Mouse (Mus musculus) intestine, embryonic 16.5 days (tissue): ENCODE data around the gene Gse1. TPM values are rescaled to one million over a fixed set of nuclear protein-coding genes. Genes with fewer than 3 reads are reported as not detected.
A peak's percentile ranks its signal among the peaks of the same experiment; 100 is the strongest.

Experiments used
- ATAC-seq: fragments of 200-750 bp; cut with Nextera tagmentation; 2 replicates; pipeline ENCODE4 v1.8.0; 2017; ENCODE audit warnings: moderate TSS enrichment, moderate library complexity
- H3K27ac ChIP-seq: fragments of 300-500 bp; sonication (generic); 2 replicates; pipeline ENCODE4 v1.5.1; 2014; ENCODE audit warnings: mild to moderate bottlenecking, low read length
- H3K27me3 ChIP-seq: fragments of 300-500 bp; sonication (generic); replicated peaks from 2 replicates; pipeline ENCODE4 v1.6.1; 2014; ENCODE audit warnings: low read length, control low read depth, mixed read lengths; ENCODE audit not compliant: control insufficient read depth, insufficient read depth
- H3K36me3 ChIP-seq: fragments of 300-500 bp; sonication (generic); 2 replicates; pipeline ENCODE4 v1.6.1; 2014; ENCODE audit warnings: low read length, control low read depth; ENCODE audit not compliant: control insufficient read depth, insufficient read depth
- H3K4me1 ChIP-seq: fragments of 300-500 bp; sonication (generic); 2 replicates; pipeline ENCODE4 v1.6.1; 2014; ENCODE audit warnings: low read length, control low read depth, mixed read lengths; ENCODE audit not compliant: control insufficient read depth, insufficient read depth
- H3K4me2 ChIP-seq: fragments of 300-500 bp; sonication (generic); 2 replicates; pipeline ENCODE4 v1.6.1; 2014; ENCODE audit warnings: low read depth, low read length, control low read depth
- H3K4me3 ChIP-seq: fragments of 300-500 bp; sonication (generic); 2 replicates; pipeline ENCODE4 v1.5.1; 2014; ENCODE audit warnings: mild to moderate bottlenecking, low read length
- H3K9ac ChIP-seq: fragments of 300-500 bp; sonication (generic); 2 replicates; pipeline ENCODE4 v1.6.1; 2014; ENCODE audit warnings: low read depth, low read length
- H3K9me3 ChIP-seq: fragments of 300-500 bp; sonication (generic); 2 replicates; pipeline ENCODE4 v1.6.1; 2016; ENCODE audit warnings: low read length, control low read depth; ENCODE audit not compliant: control insufficient read depth
- WGBS: fragments of 180-500 bp; shearing (Covaris S2); extraction: QIAGEN DNeasy Blood & Tissue Kit; methylation state at CpG from one replicate; pipeline ENCODE4 v1.1.7; 2014; 5-methylcytosine and 5-hydroxymethylcytosine counted together
- polyA plus RNA-seq: library from polyadenylated mRNA; unstranded; fragments of >200 nt; fragmentation: Nextera tagmentation; extraction: Ambion mirVana; gene quantifications from 2 replicates; pipeline ENCODE4 v1.2.1, GENCODE M21; 2015

Gene Gse1
- polyA plus RNA-seq, 1 experiment from 2014 or later, result 7.3 TPM

GRCm38 (mm10) chr8:120230715-120231614 lies 2.7 kb downstream of the Gse1 start:
- H3K4me3 ChIP-seq, result peak overlapping the region; percentile 65
- H3K9ac ChIP-seq, result peak overlapping the region; percentile 74
- H3K27ac ChIP-seq, result no peak overlapping the region; the same call in 1 of the 2 replicates
- H3K36me3 ChIP-seq, result no peaks in the 10 kb centered on the region
- WGBS, result 37% methylated on average over 18 of the region's 18 CpGs
- H3K4me1 ChIP-seq, result peaks cover 79% of the 10 kb centered on the region
- H3K27me3 ChIP-seq, result peaks cover 21% of the 10 kb centered on the region; the same call in 1 of the 2 replicates
- H3K4me2 ChIP-seq, result peak overlapping the region; percentile 97
- ATAC-seq, result no peak
- no peaks in the 10 kb centered on the region for H3K9me3 ChIP-seq

- no peak for ATAC-seq
- peaks cover 72% of the 10 kb centered on the region for H3K4me1 ChIP-seq
- peaks cover 21% of the 10 kb centered on the region; the same call in 1 of the 2 replicates for H3K27me3 ChIP-seq
- peak overlapping the region; percentile 48 for H3K9ac ChIP-seq
- H3K4me2 ChIP-seq, result peak overlapping the region; percentile 97
- peak overlapping the region; percentile 65 for H3K4me3 ChIP-seq
- H3K36me3 ChIP-seq, result no peaks in the 10 kb centered on the region
- H3K9me3 ChIP-seq, result no peaks in the 10 kb centered on the region
- WGBS, result 63% methylated on average over 3 of the region's 3 CpGs
- H3K27ac ChIP-seq, result no peak overlapping the region; the same call in 1 of the 2 replicates
These were observed 3.6 kb downstream of the Gse1 start for GRCm38 (mm10) chr8:120231870-120232269.

GRCm38 (mm10) chr8:120232398-120232797 lies 4.1 kb downstream of the Gse1 start:
- peaks cover 67% of the 10 kb centered on the region for H3K4me1 ChIP-seq
- peaks cover 21% of the 10 kb centered on the region; the same call in 1 of the 2 replicates for H3K27me3 ChIP-seq
- H3K9ac ChIP-seq, result peak overlapping the region; percentile 48
- no peak for ATAC-seq
- H3K4me2 ChIP-seq, result peak overlapping the region; percentile 97
- peak overlapping the region; percentile 65 for H3K4me3 ChIP-seq
- 0 out of 2 replicates have a peak, but pooled peaks cover under 1% of the 10 kb centered on the region for H3K9me3 ChIP-seq
- H3K36me3 ChIP-seq, result peaks cover 3% of the 10 kb centered on the region; the same call in 1 of the 2 replicates
- no peak overlapping the region for H3K27ac ChIP-seq
- WGBS, result 41% methylated on average over 4 of the region's 4 CpGs

- Histone ChIP-seq H3K9ac (peak overlapping the region; percentile 48), H3K27ac (no peak overlapping the region), H3K4me3 (peak overlapping the region; percentile 65), H3K9me3 (0 out of 2 replicates have a peak, but pooled peaks cover 3% of the 10 kb centered on the region), H3K27me3 (peaks cover 21% of the 10 kb centered on the region; the same call in 1 of the 2 replicates), H3K4me1 (peaks cover 63% of the 10 kb centered on the region), H3K36me3 (peaks cover 3% of the 10 kb centered on the region; the same call in 1 of the 2 replicates), H3K4me2 (peak overlapping the region; percentile 97)
- 31% methylated on average over 13 of the region's 13 CpGs for WGBS
- no peak for ATAC-seq
These were observed 4.7 kb downstream of the Gse1 start for GRCm38 (mm10) chr8:120232913-120233312.

- peaks cover 58% of the 10 kb centered on the region for H3K4me1 ChIP-seq
- H3K36me3 ChIP-seq, result peaks cover 3% of the 10 kb centered on the region; the same call in 1 of the 2 replicates
These were observed 6.2 kb downstream of the Gse1 start for GRCm38 (mm10) chr8:120234457-120234856.

GRCm38 (mm10) chr8:120234866-120235265 lies 6.6 kb downstream of the Gse1 start:
- no peak overlapping the region for H3K4me2 ChIP-seq
- peaks cover 11% of the 10 kb centered on the region; the same call in 1 of the 2 replicates for H3K27me3 ChIP-seq
- peaks cover 54% of the 10 kb centered on the region for H3K4me1 ChIP-seq
- 47% methylated on average over 8 of the region's 8 CpGs for WGBS
- ATAC-seq, result no peak
- 0 out of 2 replicates have a peak, but pooled peaks cover 8% of the 10 kb centered on the region for H3K9me3 ChIP-seq
- H3K9ac ChIP-seq, result 0 out of 2 replicates have a peak overlapping the region, but pooled peaks have one; percentile 29
- peaks cover 3% of the 10 kb centered on the region; the same call in 1 of the 2 replicates for H3K36me3 ChIP-seq
- H3K27ac ChIP-seq, result no peak overlapping the region
- no peak overlapping the region for H3K4me3 ChIP-seq

More at GRCm38 (mm10) chr8:120234457-120234856, 6.2 kb downstream of the Gse1 start:
- ATAC-seq, result no peak
- Histone ChIP-seq H3K27ac (no peak overlapping the region), H3K27me3 (peaks cover 15% of the 10 kb centered on the region; the same call in 1 of the 2 replicates), H3K4me3 (no peak overlapping the region), H3K9ac (0 out of 2 replicates have a peak overlapping the region, but pooled peaks have one; percentile 29), H3K4me2 (no peak overlapping the region), H3K9me3 (0 out of 2 replicates have a peak, but pooled peaks cover 8% of the 10 kb centered on the region)
- 66% methylated on average over 12 of the region's 12 CpGs for WGBS

GRCm38 (mm10) chr8:120243222-120243621 lies 15.0 kb downstream of the Gse1 start:
- H3K4me2 ChIP-seq, result no peak overlapping the region
- ATAC-seq, result no peak
- no peaks in the 10 kb centered on the region for H3K27me3 ChIP-seq
- H3K4me1 ChIP-seq, result peaks cover 5% of the 10 kb centered on the region; the same call in 1 of the 2 replicates
- H3K27ac ChIP-seq, result 0 out of 2 replicates have a peak overlapping the region, but pooled peaks have one; percentile 5
- 72% methylated on average over 4 of the region's 4 CpGs for WGBS
- H3K9me3 ChIP-seq, result peaks cover 9% of the 10 kb centered on the region
- no peak overlapping the region for H3K4me3 ChIP-seq
- 0 out of 2 replicates have a peak, but pooled peaks cover 3% of the 10 kb centered on the region for H3K36me3 ChIP-seq
- no peak overlapping the region for H3K9ac ChIP-seq

GRCm38 (mm10) chr8:120243916-120244451 lies 15.7 kb downstream of the Gse1 start:
- ATAC-seq, result no peak
- no peak overlapping the region for H3K4me3 ChIP-seq
- no peaks in the 10 kb centered on the region for H3K27me3 ChIP-seq
- no peak overlapping the region for H3K9ac ChIP-seq
- 0 out of 2 replicates have a peak, but pooled peaks cover 3% of the 10 kb centered on the region for H3K36me3 ChIP-seq
- no peak overlapping the region for H3K27ac ChIP-seq
- H3K4me1 ChIP-seq, result peaks cover 5% of the 10 kb centered on the region; the same call in 1 of the 2 replicates
- no peak overlapping the region for H3K4me2 ChIP-seq
- 86% methylated on average over 5 of the region's 5 CpGs for WGBS
- peaks cover 7% of the 10 kb centered on the region for H3K9me3 ChIP-seq

- H3K9ac ChIP-seq, result no peak overlapping the region
- H3K4me3 ChIP-seq, result no peak overlapping the region
- H3K4me1 ChIP-seq, result peaks cover 5% of the 10 kb centered on the region
- no peak overlapping the region for H3K4me2 ChIP-seq
- WGBS, result 94% methylated on average over 10 of the region's 10 CpGs
- ATAC-seq, result no peak
- H3K36me3 ChIP-seq, result 0 out of 2 replicates have a peak, but pooled peaks cover 3% of the 10 kb centered on the region
- no peak overlapping the region for H3K27ac ChIP-seq
- no peaks in the 10 kb centered on the region for H3K27me3 ChIP-seq
- peaks cover 7% of the 10 kb centered on the region for H3K9me3 ChIP-seq
These were observed 16.3 kb downstream of the Gse1 start for GRCm38 (mm10) chr8:120244553-120244952.
